ENCODE assay signal across 12 mouse cellular contexts in genomic region chr11:24307601-24308252, GRCm38 (mm10).
DNase-seq lines count a peak whose midpoint lies in the region; ATAC-seq and TF ChIP-seq lines count a peak whose summit lies in the region.
"Had no signal": no experiment of that assay in that cellular context is flagged by ENCODE, and none has a peak within 500 bp of the region (broad histone marks: within the 10 kb centered on the region; RNA-seq: fewer than 3 reads in every experiment).

No protein-coding gene starts in this region.

- no peak overlapping the region for H3K27ac ChIP-seq in left cerebral cortex, adult 2 months
- H3K27ac ChIP-seq in hindbrain, embryonic 14.5 days, result peak overlapping the region; percentile 10; the same call in 1 of the 2 replicates
- no peak overlapping the region for H3K27ac ChIP-seq in midbrain, postnatal 0 days (ENCODE audit: low read depth, low read length)

- 0 out of 2 replicates have a peak, but pooled peaks cover 6% of the 10 kb centered on the region for H3K27me3 ChIP-seq in hindbrain, embryonic 14.5 days (ENCODE audit: control insufficient read depth, insufficient read depth, low read length)
- H3K27me3 ChIP-seq in midbrain, postnatal 0 days (ENCODE audit: insufficient read depth, low read length), result no peaks in the 10 kb centered on the region

- no peak overlapping the region for H3K4me2 ChIP-seq in hindbrain, embryonic 14.5 days (replicated peaks)
- no peak overlapping the region for H3K4me2 ChIP-seq in midbrain, postnatal 0 days (ENCODE audit: low read depth, low read length, poor library complexity, severe bottlenecking)

- no peaks in the 10 kb centered on the region for H3K9me3 ChIP-seq in hindbrain, embryonic 14.5 days (ENCODE audit: control insufficient read depth, low read length)
- H3K9me3 ChIP-seq in midbrain, postnatal 0 days (ENCODE audit: low read length), result no peaks in the 10 kb centered on the region

- TF ChIP-seq CTCF in left cerebral cortex, adult 2 months (IDR thresholded peaks at IDR 0.05), result peak; percentile 17; the same call in 1 of the 2 replicates
- TF ChIP-seq CTCF in midbrain, postnatal 0 days (IDR thresholded peaks at IDR 0.05), result peak; percentile 42

- H3K4me1 ChIP-seq in hindbrain, embryonic 14.5 days (replicated peaks; ENCODE audit: control insufficient read depth, insufficient read depth, low read length), result peaks cover 10% of the 10 kb centered on the region; the same call in 1 of the 2 replicates
- H3K4me1 ChIP-seq in midbrain, postnatal 0 days (ENCODE audit: insufficient read depth, low read length), result peaks cover 6% of the 10 kb centered on the region; the same call in 1 of the 2 replicates

- no peak for DNase-seq in left cerebral cortex, adult 2 months (ENCODE audit: extremely low spot score in 1 of 2, low spot score in 2 of 2)
- no peak for DNase-seq in left cerebral cortex, adult 18-20 months (ENCODE audit: low spot score in 2 of 2)
- DNase-seq in embryo, embryonic 11 days, result peak; percentile 76
- DNase-seq in hindbrain, embryonic 14.5 days (ENCODE audit: low spot score), result no peak
- DNase-seq in midbrain, postnatal 0 days (ENCODE audit: low spot score), result peak; percentile 27
- DNase-seq in liver, result no peak
- DNase-seq in layer of hippocampus, adult 9-11 months, result no peak
- no peak for DNase-seq in ovary, postnatal 14 days (ENCODE audit: low spot score)
- DNase-seq: adrenal gland, postnatal 36 days; cerebellum, adult 8-10 months; gastrocnemius, postnatal 25 days; kidney, adult 9 months had no signal

- peak; percentile 39; the same call in 1 of the 2 replicates for ATAC-seq in hindbrain, embryonic 14.5 days (ENCODE audit: low FRiP score)
- ATAC-seq in midbrain, postnatal 0 days (ENCODE audit: low FRiP score), result no peak

- H3K9ac ChIP-seq in hindbrain, embryonic 14.5 days, result no peak overlapping the region
- H3K9ac ChIP-seq in midbrain, postnatal 0 days (replicated peaks; ENCODE audit: low read length, poor library complexity, severe bottlenecking), result no peak overlapping the region

- WGBS in hindbrain, embryonic 14.5 days, result 23% methylated on average over 6 of the region's 6 CpGs
- WGBS in midbrain, postnatal 0 days, result 46% methylated on average over 6 of the region's 6 CpGs

- H3K4me3 ChIP-seq in left cerebral cortex, adult 2 months, result no peak overlapping the region
- H3K4me3 ChIP-seq in hindbrain, embryonic 14.5 days (replicated peaks; ENCODE audit: low read length), result no peak overlapping the region
- H3K4me3 ChIP-seq in midbrain, postnatal 0 days (ENCODE audit: low read depth, low read length), result no peak overlapping the region

- no peaks in the 10 kb centered on the region for H3K36me3 ChIP-seq in hindbrain, embryonic 14.5 days (replicated peaks; ENCODE audit: control insufficient read depth, insufficient read depth)
- H3K36me3 ChIP-seq in midbrain, postnatal 0 days (ENCODE audit: insufficient read depth, low read length), result no peaks in the 10 kb centered on the region

- intact Hi-C loops in left cerebral cortex, adult 2 months (cut with DNase I), result no loop called here

Comparison
In these comparisons a context has a peak if more than half of its experiments do, and no peak if none do; other contexts are left out.
1. DNase-seq: peak in embryo, embryonic 11 days (single experiment) and midbrain, postnatal 0 days (single experiment); none in left cerebral cortex, adult 2 months (0 of 2), left cerebral cortex, adult 18-20 months (0 of 2), hindbrain, embryonic 14.5 days (single experiment), liver (single experiment), layer of hippocampus, adult 9-11 months (single experiment) and ovary, postnatal 14 days (single experiment).